In genomic region chr3:84926140-84926539, GRCm38 (mm10) we compare ENCODE assay signal across 19 mouse cellular contexts.
DNase-seq lines count a peak whose midpoint lies in the region; ATAC-seq and TF ChIP-seq lines count a peak whose summit lies in the region.
"Had no signal": no experiment of that assay in that cellular context is flagged by ENCODE, and none has a peak within 500 bp of the region (broad histone marks: within the 10 kb centered on the region; RNA-seq: fewer than 3 reads in every experiment).

No protein-coding gene starts in this region.

- TF ChIP-seq EP300 in heart, postnatal 0 days (IDR thresholded peaks at IDR 0.05; ENCODE audit: low read depth): no peak

- H3K9ac ChIP-seq in heart, embryonic 12.5 days: 0 out of 2 replicates have a peak overlapping the region, but pooled peaks have one; percentile 17
- H3K9ac ChIP-seq in heart, postnatal 0 days (replicated peaks; ENCODE audit: low read depth, low read length): peak overlapping the region; percentile 54
- H3K9ac ChIP-seq: embryonic facial prominence, embryonic 12.5 days; hindbrain, embryonic 12.5 days; limb, embryonic 13.5 days; liver, embryonic 13.5 days; lung, embryonic 14.5 days; midbrain, embryonic 12.5 days had no signal

- peak overlapping the region; percentile 39 for H3K4me2 ChIP-seq in heart, embryonic 12.5 days
- H3K4me2 ChIP-seq in heart, postnatal 0 days (ENCODE audit: low read depth, low read length): peak overlapping the region; percentile 57
- H3K4me2 ChIP-seq: embryonic facial prominence, embryonic 12.5 days; hindbrain, embryonic 12.5 days; limb, embryonic 13.5 days; liver, embryonic 13.5 days; lung, embryonic 14.5 days; midbrain, embryonic 12.5 days had no signal

- H3K4me3 ChIP-seq in heart, embryonic 12.5 days: peak overlapping the region; percentile 5; the same call in 1 of the 2 replicates
- no peak overlapping the region for H3K4me3 ChIP-seq in kidney, adult 2 months (ENCODE audit: insufficient read depth, low read depth, low read length)
- H3K4me3 ChIP-seq in heart, postnatal 0 days (ENCODE audit: low read depth, low read length): peak overlapping the region; percentile 42
- H3K4me3 ChIP-seq: embryonic facial prominence, embryonic 12.5 days; hindbrain, embryonic 12.5 days; limb, embryonic 13.5 days; liver, embryonic 13.5 days; midbrain, embryonic 12.5 days had no signal

- TF ChIP-seq CTCF in kidney, adult 2 months (conservative IDR thresholded peaks at IDR 0.05; ENCODE audit: insufficient read depth, insufficient read length, low read depth, low read length): no peak
- TF ChIP-seq CTCF in heart, postnatal 0 days (IDR thresholded peaks at IDR 0.05; ENCODE audit: low read depth): no peak

- no peak for TF ChIP-seq POLR2A in kidney, adult 2 months (IDR thresholded peaks at IDR 0.05; ENCODE audit: low read depth, low read length)

- H3K4me1 ChIP-seq in heart, embryonic 12.5 days (replicated peaks): peaks cover 17% of the 10 kb centered on the region
- H3K4me1 ChIP-seq in kidney, adult 2 months (ENCODE audit: control insufficient read depth, insufficient read depth, low read length): peaks cover 10% of the 10 kb centered on the region
- H3K4me1 ChIP-seq in heart, postnatal 0 days (ENCODE audit: control insufficient read depth, insufficient read depth): peaks cover 11% of the 10 kb centered on the region; the same call in 1 of the 2 replicates
- H3K4me1 ChIP-seq: embryonic facial prominence, embryonic 12.5 days; hindbrain, embryonic 12.5 days; limb, embryonic 13.5 days; midbrain, embryonic 12.5 days had no signal

- no peaks in the 10 kb centered on the region for H3K36me3 ChIP-seq in heart, embryonic 12.5 days
- no peaks in the 10 kb centered on the region for H3K36me3 ChIP-seq in kidney, adult 2 months (ENCODE audit: control insufficient read depth, insufficient read depth, low read length)
- H3K36me3 ChIP-seq in heart, postnatal 0 days (replicated peaks; ENCODE audit: control insufficient read depth, insufficient read depth, low read length): no peaks in the 10 kb centered on the region
- H3K36me3 ChIP-seq: embryonic facial prominence, embryonic 12.5 days; hindbrain, embryonic 12.5 days; limb, embryonic 13.5 days; liver, embryonic 13.5 days; midbrain, embryonic 12.5 days had no signal

- WGBS in heart, embryonic 12.5 days: 81% methylated on average over 5 of the region's 5 CpGs
- WGBS in kidney, adult 2 months: 63% methylated on average over 5 of the region's 5 CpGs
- WGBS in heart, postnatal 0 days: 61% methylated on average over 5 of the region's 5 CpGs

- DNase-seq in heart, adult 9 months (ENCODE audit: low spot score in 2 of 2): no peak
- peak; percentile 71 for DNase-seq in kidney, adult 2 months
- DNase-seq in kidney, adult 18-20 months: no peak
- no peak for DNase-seq in heart, postnatal 0 days (ENCODE audit: low spot score)
- peak; percentile 34 for DNase-seq in kidney, postnatal 14 days
- DNase-seq in retina, postnatal 1 day: no peak
- DNase-seq: adrenal gland, adult 2 months; cerebellum, adult 11 months; cerebellum, adult 9-11 months; layer of hippocampus, adult 9-11 months; liver, embryonic 13.5 days; lung, embryonic 14.5 days; right cerebral cortex, postnatal 14 days; spleen, adult 18-20 months had no signal

- no peaks in the 10 kb centered on the region for H3K27me3 ChIP-seq in heart, embryonic 12.5 days (replicated peaks)
- no peaks in the 10 kb centered on the region for H3K27me3 ChIP-seq in kidney, adult 2 months (replicated peaks; ENCODE audit: control insufficient read depth, insufficient read depth, low read length)
- no peaks in the 10 kb centered on the region for H3K27me3 ChIP-seq in heart, postnatal 0 days (ENCODE audit: control insufficient read depth, insufficient read depth, low read length)
- H3K27me3 ChIP-seq: embryonic facial prominence, embryonic 12.5 days; hindbrain, embryonic 12.5 days; limb, embryonic 13.5 days; liver, embryonic 13.5 days; midbrain, embryonic 12.5 days had no signal

- no peak for ATAC-seq in heart, embryonic 12.5 days (ENCODE audit: insufficient number of reproducible peaks, low FRiP score)
- no peak for ATAC-seq in heart, postnatal 0 days (ENCODE audit: insufficient read depth, low read depth)

- no peak overlapping the region for H3K27ac ChIP-seq in heart, embryonic 12.5 days (ENCODE audit: poor library complexity, severe bottlenecking)
- peak overlapping the region; percentile 23; the same call in 1 of the 2 replicates for H3K27ac ChIP-seq in kidney, adult 2 months (ENCODE audit: insufficient read depth, low read depth, low read length)
- H3K27ac ChIP-seq in heart, postnatal 0 days (ENCODE audit: low read depth): peak overlapping the region; percentile 85
- H3K27ac ChIP-seq: embryonic facial prominence, embryonic 12.5 days; hindbrain, embryonic 12.5 days; limb, embryonic 13.5 days; liver, embryonic 13.5 days; midbrain, embryonic 12.5 days had no signal

- no peaks in the 10 kb centered on the region for H3K9me3 ChIP-seq in heart, embryonic 12.5 days (replicated peaks)
- H3K9me3 ChIP-seq in heart, postnatal 0 days (replicated peaks; ENCODE audit: control insufficient read depth, low read length): no peaks in the 10 kb centered on the region
- H3K9me3 ChIP-seq: embryonic facial prominence, embryonic 12.5 days; hindbrain, embryonic 12.5 days; limb, embryonic 13.5 days; liver, embryonic 13.5 days; midbrain, embryonic 12.5 days had no signal

Comparison
In these comparisons a context has a peak if more than half of its experiments do, and no peak if none do; other contexts are left out.
1. DNase-seq: peak in kidney, adult 2 months (single experiment) and kidney, postnatal 14 days (single experiment); none in heart, adult 9 months (0 of 2), kidney, adult 18-20 months (single experiment), heart, postnatal 0 days (single experiment) and retina, postnatal 1 day (single experiment).